Mouse (Mus musculus): ENCODE results near the gene Zfp993. TPM values are rescaled to one million over a fixed set of nuclear protein-coding genes. Genes with fewer than 3 reads are reported as not detected.
"Not testable (repeated sequence)": the region's sequence is repeated elsewhere in the genome, so short reads cannot be mapped to it uniquely, and the experiment has no call there.

The Zfp993 gene
- polyA plus RNA-seq (2016; fragmentation: Nextera tagmentation; extraction: Ambion mirVana): 2.6 and 5.1 TPM in 2 replicates

DNA sequence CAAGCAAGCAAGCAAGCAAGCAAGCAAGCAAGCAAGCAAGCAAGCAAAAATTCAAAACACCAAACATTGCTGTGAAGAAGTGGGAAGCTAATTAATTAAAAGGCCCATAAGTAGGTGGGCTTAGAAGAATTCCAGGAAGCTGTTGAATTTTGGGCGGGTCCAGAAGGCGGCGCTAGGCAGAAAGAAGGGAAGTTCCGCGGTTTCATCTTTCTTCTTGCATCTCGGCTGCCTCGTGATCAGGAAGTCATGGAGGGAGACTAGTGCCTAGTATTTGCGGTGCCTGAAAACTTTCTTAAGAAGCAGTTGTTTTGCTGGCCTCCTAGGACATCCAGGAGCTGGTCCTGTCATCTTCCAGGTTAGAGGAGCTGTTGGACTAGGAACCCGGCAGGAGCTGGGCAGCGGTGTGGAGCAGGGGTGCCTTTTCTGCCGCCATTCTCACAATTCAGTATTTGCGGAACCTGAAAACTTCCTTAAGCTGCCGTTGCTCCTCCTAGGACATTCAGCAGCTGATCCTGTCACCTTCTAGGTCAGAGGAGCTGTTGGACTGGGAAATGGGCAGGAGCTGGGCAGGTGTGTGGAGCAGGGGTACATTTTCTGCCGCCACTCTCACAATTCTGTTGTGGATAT is at the start of gene Zfp993:
Gene Zfp993, plus strand, starts transcription at position 188 of the 627 bp plus-strand sequence.
- WGBS: no CpG with 5 or more reads among the region's 14 CpGs

DNA sequence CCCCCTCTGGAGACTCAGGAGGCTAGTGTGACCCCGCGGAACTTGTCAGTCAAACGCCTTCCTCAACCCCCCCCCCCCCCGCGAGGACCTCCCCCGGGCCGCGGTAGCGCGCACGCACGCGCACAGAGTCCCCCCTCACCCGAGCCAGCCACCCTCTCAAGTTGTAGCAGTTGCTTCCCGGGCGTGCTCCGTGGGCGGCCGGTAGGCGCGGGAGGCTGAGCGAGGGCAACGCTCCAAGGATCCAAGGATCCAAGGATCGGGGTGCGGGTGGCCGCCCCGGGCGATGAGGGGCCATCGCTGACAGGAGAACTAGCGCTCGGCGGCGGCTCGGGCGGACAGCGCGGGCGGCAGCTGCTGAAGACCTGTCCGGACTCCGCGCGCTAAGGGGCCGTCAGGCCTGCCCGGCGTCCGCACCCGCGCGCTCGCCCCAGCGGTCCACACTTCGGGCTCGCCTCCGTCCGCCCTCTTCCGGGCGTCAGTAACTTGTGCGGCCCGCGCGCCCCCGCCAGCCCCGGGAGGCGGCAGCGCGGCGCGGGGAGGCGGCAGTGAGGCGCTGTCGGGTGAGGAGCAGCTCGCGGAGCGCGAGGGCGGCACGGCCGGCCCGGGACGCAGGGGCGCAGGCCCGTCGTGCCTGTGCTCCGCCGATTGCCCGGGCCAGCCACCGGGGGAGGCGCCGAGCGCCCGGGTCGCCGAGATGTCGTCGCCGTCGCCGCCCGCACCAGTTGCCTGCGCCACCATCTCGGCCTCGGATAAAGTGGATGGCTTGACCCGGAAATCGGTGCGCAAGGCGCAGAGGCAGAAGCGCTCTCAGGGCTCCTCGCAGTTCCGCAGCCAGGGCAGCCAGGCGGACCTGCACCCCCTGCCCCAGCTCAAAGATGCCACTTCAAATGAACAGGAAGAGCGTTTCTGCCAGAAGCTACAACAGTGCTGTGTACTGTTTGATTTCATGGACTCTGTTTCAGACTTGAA is 30.6 kb upstream of the Zfp993 start:
- not testable (repeated sequence) for H3K4me1 ChIP-seq; H3K27me3 ChIP-seq (ENCODE audit: poor library complexity, severe bottlenecking); H3K9me3 ChIP-seq; H3K36me3 ChIP-seq (replicated peaks); H3K27ac ChIP-seq; DNase-seq (ENCODE audit: extremely low spot score, low spot score)
- WGBS: 1% methylated on average over 18 of the region's 111 CpGs
- H3K4me3 ChIP-seq: peak overlapping the region; percentile 31; the same call in 1 of the 2 replicates

More for the DNA sequence above, at the start of gene Zfp993:
- not testable (repeated sequence) for H3K27ac ChIP-seq; H3K27me3 ChIP-seq (ENCODE audit: poor library complexity, severe bottlenecking); DNase-seq (ENCODE audit: extremely low spot score, low spot score); H3K4me3 ChIP-seq; H3K9me3 ChIP-seq; H3K4me1 ChIP-seq; H3K36me3 ChIP-seq (replicated peaks)

DNA sequence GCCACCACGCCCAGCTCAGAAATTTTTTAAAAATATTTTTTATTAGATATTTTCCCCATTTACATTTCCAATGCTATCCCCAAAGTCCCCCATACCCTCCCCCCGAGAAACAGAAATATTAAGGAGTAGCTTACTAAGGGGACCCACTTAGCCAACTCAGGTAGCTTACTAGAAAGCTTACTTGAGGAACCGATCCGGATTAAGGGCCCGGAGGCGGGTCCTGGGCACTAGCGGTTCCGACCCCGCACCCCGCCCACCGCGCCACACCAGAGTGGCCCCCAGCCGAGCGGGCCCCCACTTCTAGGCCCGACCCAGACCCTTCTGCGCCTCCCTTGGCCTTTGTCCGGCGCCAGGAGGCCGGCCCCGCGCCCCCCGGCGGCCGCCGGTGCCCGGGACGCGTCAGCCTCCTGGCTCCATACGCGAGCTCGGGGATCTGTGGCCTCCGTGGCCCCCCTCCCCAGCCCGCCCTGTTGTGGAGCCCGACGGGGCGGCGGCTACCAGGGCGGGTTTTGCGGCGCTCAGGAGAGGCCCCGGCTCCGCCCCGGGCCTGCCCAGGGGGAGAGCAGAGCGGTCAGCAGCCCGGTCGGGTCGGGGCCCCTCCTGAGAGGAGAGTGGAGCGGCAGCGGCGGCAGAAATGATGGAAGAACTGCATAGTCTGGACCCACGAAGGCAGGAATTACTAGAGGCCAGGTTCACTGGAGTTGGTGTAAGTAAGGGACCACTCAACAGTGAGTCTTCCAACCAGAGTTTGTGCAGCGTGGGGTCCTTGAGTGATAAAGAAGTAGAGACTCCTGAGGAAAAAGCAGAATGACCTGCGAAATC is 7.0 kb upstream of the Zfp993 start:
- H3K27me3 ChIP-seq (ENCODE audit: poor library complexity, severe bottlenecking); H3K36me3 ChIP-seq (replicated peaks); H3K27ac ChIP-seq; H3K4me1 ChIP-seq; H3K9me3 ChIP-seq: not testable (repeated sequence)
- 5% methylated on average over 26 of the region's 53 CpGs for WGBS
- H3K4me3 ChIP-seq: peak overlapping the region; percentile 40
- DNase-seq (ENCODE audit: extremely low spot score, low spot score): peak; percentile 12

DNA sequence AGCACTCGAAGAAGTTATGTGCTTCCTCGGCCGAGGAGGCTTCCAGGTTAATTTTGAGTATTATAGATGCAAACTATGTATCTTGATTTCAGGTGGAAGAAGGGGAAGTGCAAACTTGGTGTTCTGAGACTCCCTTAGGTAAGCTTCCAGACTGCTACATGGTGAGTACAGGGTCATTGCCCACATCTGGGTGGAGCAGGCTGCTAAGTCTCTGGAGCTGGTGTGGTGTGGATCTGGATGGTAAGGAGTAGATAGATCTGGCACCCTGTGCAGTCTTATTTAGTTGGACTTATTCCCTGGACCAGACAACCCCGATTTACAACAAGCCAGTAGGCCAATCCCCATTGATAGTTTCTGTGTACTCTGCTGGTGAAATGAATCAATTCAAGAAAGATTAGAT is 33.6 kb downstream of the Zfp993 start:
- not testable (repeated sequence) for DNase-seq (ENCODE audit: extremely low spot score, low spot score); H3K4me1 ChIP-seq; H3K4me3 ChIP-seq; H3K27ac ChIP-seq; H3K27me3 ChIP-seq (ENCODE audit: poor library complexity, severe bottlenecking); H3K9me3 ChIP-seq; H3K36me3 ChIP-seq (replicated peaks)
- no CpG with 5 or more reads among the region's 4 CpGs for WGBS

DNA sequence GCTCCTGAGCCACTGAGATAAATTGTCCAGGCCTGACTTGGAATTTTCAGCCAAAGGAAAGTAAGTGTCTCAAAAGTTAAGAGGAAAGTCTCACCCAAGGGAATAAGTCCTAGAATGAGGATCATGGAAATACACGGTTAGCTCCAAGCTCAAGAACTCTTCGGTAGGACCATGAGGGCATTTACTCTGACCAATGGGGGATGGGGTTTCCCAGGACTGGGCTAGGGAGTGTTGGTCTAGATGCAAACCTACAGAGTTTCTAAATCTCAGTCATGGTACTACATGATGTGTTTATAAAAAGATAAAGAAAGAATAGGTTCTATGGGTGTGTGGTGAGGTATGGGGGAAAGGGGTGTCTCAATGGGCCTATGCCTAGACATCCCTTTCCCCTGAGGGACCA is 38.9 kb downstream of the Zfp993 start:
- not testable (repeated sequence) for H3K9me3 ChIP-seq; H3K36me3 ChIP-seq (replicated peaks); DNase-seq (ENCODE audit: extremely low spot score, low spot score); H3K27me3 ChIP-seq (ENCODE audit: poor library complexity, severe bottlenecking); H3K4me3 ChIP-seq; H3K4me1 ChIP-seq; H3K27ac ChIP-seq
- no CpG with 5 or more reads among the region's 2 CpGs for WGBS

DNA sequence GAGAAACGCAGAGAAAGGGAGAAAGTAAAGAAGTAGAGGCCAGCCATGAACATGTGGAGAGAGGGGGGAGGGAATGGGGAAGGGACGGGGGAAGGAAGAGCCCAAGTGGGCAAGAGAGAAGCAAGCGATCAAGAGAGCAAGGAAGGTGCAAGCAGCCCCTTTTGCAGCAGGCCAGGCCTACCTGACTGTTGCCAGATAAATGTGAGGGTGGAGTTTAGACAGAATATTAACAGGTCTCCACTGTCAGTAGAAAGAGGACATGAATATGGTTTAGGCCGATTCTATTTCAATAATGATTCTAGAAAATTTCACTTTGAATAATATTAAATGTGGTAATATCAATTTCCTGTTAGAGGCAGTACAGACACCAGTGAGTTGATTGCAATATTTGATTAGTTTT is 39.4 kb downstream of the Zfp993 start:
- H3K36me3 ChIP-seq (replicated peaks); H3K4me1 ChIP-seq; H3K27me3 ChIP-seq (ENCODE audit: poor library complexity, severe bottlenecking); H3K4me3 ChIP-seq; H3K9me3 ChIP-seq; H3K27ac ChIP-seq; DNase-seq (ENCODE audit: extremely low spot score, low spot score): not testable (repeated sequence)
- WGBS: 98% methylated on average over 2 of the region's 4 CpGs

DNA sequence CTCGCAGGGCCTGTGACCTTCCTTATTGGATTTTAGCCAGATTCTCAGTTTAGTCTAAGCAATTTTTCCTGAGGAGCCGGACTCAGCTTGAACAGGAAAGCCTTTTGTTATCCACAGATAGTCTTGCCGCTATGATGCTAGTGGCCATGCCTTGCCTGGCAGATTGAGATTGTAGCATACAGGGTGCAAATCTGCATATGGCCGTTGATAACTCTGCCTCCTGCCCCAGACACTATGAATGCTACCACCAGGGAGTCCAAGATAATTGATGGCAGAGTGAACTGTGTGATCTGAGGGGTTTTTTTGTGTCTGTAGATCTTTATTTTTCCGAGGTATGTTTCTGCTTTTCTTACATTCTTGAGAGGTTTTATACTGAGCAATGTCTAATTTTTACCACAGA is 39.9 kb downstream of the Zfp993 start:
- not testable (repeated sequence) for H3K4me3 ChIP-seq; DNase-seq (ENCODE audit: extremely low spot score, low spot score); H3K36me3 ChIP-seq (replicated peaks); H3K9me3 ChIP-seq; H3K27ac ChIP-seq; H3K4me1 ChIP-seq; H3K27me3 ChIP-seq (ENCODE audit: poor library complexity, severe bottlenecking)
- WGBS: 96% methylated on average over 2 of the region's 5 CpGs

Other genes with a start within 250 kb of the Zfp993 start
- gene Zfp992, start 161.9 kb upstream of the Zfp993 start, polyA plus RNA-seq (2016; fragmentation: Nextera tagmentation; extraction: Ambion mirVana): 4.0 and 4.3 TPM in 2 replicates
- 0.07 and 0.09 TPM in 2 replicates for gene Zfp981, start 108.9 kb upstream of the Zfp993 start, polyA plus RNA-seq (2016; fragmentation: Nextera tagmentation; extraction: Ambion mirVana)

Data from forebrain, embryonic 10.5 days (tissue).